Mouse (Mus musculus) heart, embryonic 15.5 days (tissue): ENCODE measurements around the gene Sh3pxd2a. TPM values are rescaled to one million over a fixed set of nuclear protein-coding genes. Genes with fewer than 3 reads are reported as not detected.

Source experiments
- ATAC-seq: fragments of 200-750 bp; cut with Nextera tagmentation; replicated peaks from 2 replicates; pipeline ENCODE4 v1.8.0; 2017; ENCODE audit warnings: low read depth, moderate TSS enrichment; ENCODE audit not compliant: insufficient number of reproducible peaks, insufficient read depth, low FRiP score
- H3K27ac ChIP-seq: fragments of 300-500 bp; sonication (generic); 2 replicates; pipeline ENCODE4 v1.5.1; 2015; ENCODE audit warnings: mild to moderate bottlenecking, inconsistent platforms
- H3K27me3 ChIP-seq: fragments of 300-500 bp; sonication (generic); 2 replicates; pipeline ENCODE4 v1.6.1; 2015; ENCODE audit warnings: inconsistent platforms
- H3K36me3 ChIP-seq: fragments of 300-500 bp; sonication (generic); 2 replicates; pipeline ENCODE4 v1.6.1; 2015; ENCODE audit warnings: mild to moderate bottlenecking, inconsistent platforms
- H3K4me1 ChIP-seq: fragments of 300-500 bp; sonication (generic); replicated peaks from 2 replicates; pipeline ENCODE4 v1.6.1; 2015; ENCODE audit warnings: inconsistent platforms
- H3K4me2 ChIP-seq: fragments of 300-500 bp; sonication (generic); 2 replicates; pipeline ENCODE4 v1.6.1; 2015; ENCODE audit warnings: inconsistent platforms, mild to moderate bottlenecking, moderate library complexity
- H3K4me3 ChIP-seq: fragments of 300-500 bp; sonication (generic); 2 replicates; pipeline ENCODE4 v1.5.1; 2015; ENCODE audit warnings: mild to moderate bottlenecking, inconsistent platforms
- H3K9ac ChIP-seq: fragments of 300-500 bp; sonication (generic); 2 replicates; pipeline ENCODE4 v1.6.1; 2015; ENCODE audit warnings: mild to moderate bottlenecking, inconsistent platforms
- H3K9me3 ChIP-seq: fragments of 300-500 bp; sonication (generic); replicated peaks from 2 replicates; pipeline ENCODE4 v1.6.1; 2016; ENCODE audit warnings: inconsistent platforms
- WGBS: fragments of 180-500 bp; shearing (Covaris S2); methylation state at CpG from one replicate; pipeline ENCODE4 v1.1.7; 2015; ENCODE audit warnings: mixed read lengths; 5-methylcytosine and 5-hydroxymethylcytosine counted together
- polyA plus RNA-seq: library from polyadenylated mRNA; unstranded; fragments of >200 nt; fragmentation: Nextera tagmentation; extraction: Ambion mirVana; gene quantifications from 2 replicates; pipeline ENCODE4 v1.2.1, GENCODE M21; 2015

Sh3pxd2a gene
- polyA plus RNA-seq, 1 experiment from 2014 or later = 5.3 TPM

GRCm38 (mm10) chr19:47225791-47226190 lies 238.4 kb downstream of the Sh3pxd2a start:
- H3K27ac ChIP-seq = no peak overlapping the region
- H3K4me3 ChIP-seq = no peak overlapping the region
- H3K36me3 ChIP-seq = no peaks in the 10 kb centered on the region
- 85% methylated on average over 5 of the region's 5 CpGs for WGBS
- ATAC-seq = no peak
- peaks cover 17% of the 10 kb centered on the region for H3K4me1 ChIP-seq
- H3K9ac ChIP-seq = no peak overlapping the region
- H3K27me3 ChIP-seq = no peaks in the 10 kb centered on the region
- no peak overlapping the region for H3K4me2 ChIP-seq
- H3K9me3 ChIP-seq = no peaks in the 10 kb centered on the region

GRCm38 (mm10) chr19:47224743-47225142 lies 239.5 kb downstream of the Sh3pxd2a start:
- peaks cover 17% of the 10 kb centered on the region for H3K4me1 ChIP-seq
- no peak overlapping the region for H3K4me2 ChIP-seq
- H3K9me3 ChIP-seq = no peaks in the 10 kb centered on the region
- 75% methylated on average over 4 of the region's 4 CpGs for WGBS
- H3K27me3 ChIP-seq = no peaks in the 10 kb centered on the region
- H3K36me3 ChIP-seq = no peaks in the 10 kb centered on the region
- H3K27ac ChIP-seq = no peak overlapping the region
- H3K9ac ChIP-seq = no peak overlapping the region
- no peak overlapping the region for H3K4me3 ChIP-seq
- no peak for ATAC-seq

GRCm38 (mm10) chr19:47222841-47223557 lies 241.2 kb downstream of the Sh3pxd2a start:
- Histone ChIP-seq H3K4me2 (no peak overlapping the region), H3K9ac (no peak overlapping the region), H3K4me3 (no peak overlapping the region), H3K36me3 (no peaks in the 10 kb centered on the region), H3K27ac (no peak overlapping the region), H3K27me3 (no peaks in the 10 kb centered on the region), H3K9me3 (no peaks in the 10 kb centered on the region), H3K4me1 (0 out of 2 replicates have a peak, but pooled peaks cover 2% of the 10 kb centered on the region)
- 45% methylated on average over 15 of the region's 15 CpGs for WGBS
- no peak for ATAC-seq

- WGBS = 84% methylated on average over 8 of the region's 8 CpGs
- ATAC-seq = no peak
Measured at GRCm38 (mm10) chr19:47222154-47222840, 241.9 kb downstream of the Sh3pxd2a start.

GRCm38 (mm10) chr19:47221500-47222153 lies 242.6 kb downstream of the Sh3pxd2a start:
- 69% methylated on average over 7 of the region's 7 CpGs for WGBS
- no peak overlapping the region for H3K4me2 ChIP-seq
- H3K9me3 ChIP-seq = no peaks in the 10 kb centered on the region
- H3K27ac ChIP-seq = no peak overlapping the region
- H3K36me3 ChIP-seq = no peaks in the 10 kb centered on the region
- no peaks in the 10 kb centered on the region for H3K27me3 ChIP-seq
- H3K9ac ChIP-seq = no peak overlapping the region
- ATAC-seq = no peak
- 0 out of 2 replicates have a peak, but pooled peaks cover 2% of the 10 kb centered on the region for H3K4me1 ChIP-seq
- no peak overlapping the region for H3K4me3 ChIP-seq

More at GRCm38 (mm10) chr19:47222154-47222840, 241.9 kb downstream of the Sh3pxd2a start:
- no peak overlapping the region for H3K4me3 ChIP-seq
- H3K27ac ChIP-seq = no peak overlapping the region
- no peak overlapping the region for H3K9ac ChIP-seq
- no peaks in the 10 kb centered on the region for H3K27me3 ChIP-seq
- no peak overlapping the region for H3K4me2 ChIP-seq
- 0 out of 2 replicates have a peak, but pooled peaks cover 2% of the 10 kb centered on the region for H3K4me1 ChIP-seq
- H3K9me3 ChIP-seq = no peaks in the 10 kb centered on the region
- H3K36me3 ChIP-seq = no peaks in the 10 kb centered on the region

- Histone ChIP-seq H3K9me3 (no peaks in the 10 kb centered on the region), H3K4me2 (no peak overlapping the region), H3K4me3 (no peak overlapping the region), H3K9ac (no peak overlapping the region), H3K27ac (no peak overlapping the region), H3K27me3 (no peaks in the 10 kb centered on the region), H3K4me1 (0 out of 2 replicates have a peak, but pooled peaks cover 2% of the 10 kb centered on the region), H3K36me3 (no peaks in the 10 kb centered on the region)
- no peak for ATAC-seq
- WGBS = 83% methylated on average over 4 of the region's 4 CpGs
Measured at GRCm38 (mm10) chr19:47221006-47221405, 243.2 kb downstream of the Sh3pxd2a start.

- Histone ChIP-seq H3K27me3 (no peaks in the 10 kb centered on the region), H3K36me3 (no peaks in the 10 kb centered on the region), H3K4me1 (0 out of 2 replicates have a peak, but pooled peaks cover 2% of the 10 kb centered on the region), H3K4me3 (no peak overlapping the region), H3K9ac (no peak overlapping the region), H3K9me3 (no peaks in the 10 kb centered on the region), H3K4me2 (no peak overlapping the region), H3K27ac (no peak overlapping the region)
- 90% methylated on average over 2 of the region's 2 CpGs for WGBS
- ATAC-seq = no peak
Measured at GRCm38 (mm10) chr19:47220232-47220631, 244.0 kb downstream of the Sh3pxd2a start.

GRCm38 (mm10) chr19:47219622-47220021 lies 244.6 kb downstream of the Sh3pxd2a start:
- WGBS = 66% methylated on average over 4 of the region's 4 CpGs

GRCm38 (mm10) chr19:47216766-47217165 lies 247.4 kb downstream of the Sh3pxd2a start:
- H3K27me3 ChIP-seq = no peaks in the 10 kb centered on the region
- H3K9ac ChIP-seq = no peak overlapping the region
- H3K4me2 ChIP-seq = no peak overlapping the region
- no peak overlapping the region for H3K4me3 ChIP-seq
- H3K36me3 ChIP-seq = no peaks in the 10 kb centered on the region
- H3K9me3 ChIP-seq = no peaks in the 10 kb centered on the region
- H3K27ac ChIP-seq = no peak overlapping the region
- H3K4me1 ChIP-seq = no peaks in the 10 kb centered on the region
- 81% methylated on average over 5 of the region's 5 CpGs for WGBS
- ATAC-seq = no peak

More at GRCm38 (mm10) chr19:47219622-47220021, 244.6 kb downstream of the Sh3pxd2a start:
- ATAC-seq = no peak
- Histone ChIP-seq H3K36me3 (no peaks in the 10 kb centered on the region), H3K9me3 (no peaks in the 10 kb centered on the region), H3K4me3 (no peak overlapping the region), H3K4me2 (no peak overlapping the region), H3K27me3 (no peaks in the 10 kb centered on the region), H3K9ac (no peak overlapping the region), H3K4me1 (0 out of 2 replicates have a peak, but pooled peaks cover 2% of the 10 kb centered on the region), H3K27ac (no peak overlapping the region)

GRCm38 (mm10) chr19:47213470-47213869 lies 250.7 kb downstream of the Sh3pxd2a start:
- no peak overlapping the region for H3K4me3 ChIP-seq
- H3K36me3 ChIP-seq = no peaks in the 10 kb centered on the region
- no peaks in the 10 kb centered on the region for H3K9me3 ChIP-seq
- H3K27ac ChIP-seq = no peak overlapping the region
- H3K27me3 ChIP-seq = no peaks in the 10 kb centered on the region
- no peak overlapping the region for H3K9ac ChIP-seq
- ATAC-seq = no peak
- H3K4me1 ChIP-seq = no peaks in the 10 kb centered on the region
- WGBS = 33% methylated on average over 1 of the region's 1 CpGs
- H3K4me2 ChIP-seq = no peak overlapping the region

GRCm38 (mm10) chr19:47212401-47212800 lies 251.8 kb downstream of the Sh3pxd2a start:
- WGBS = 81% methylated on average over 7 of the region's 7 CpGs
- no peak overlapping the region for H3K4me2 ChIP-seq
- no peaks in the 10 kb centered on the region for H3K4me1 ChIP-seq
- no peaks in the 10 kb centered on the region for H3K27me3 ChIP-seq
- H3K9ac ChIP-seq = no peak overlapping the region
- ATAC-seq = no peak
- no peak overlapping the region for H3K27ac ChIP-seq
- no peaks in the 10 kb centered on the region for H3K9me3 ChIP-seq
- H3K36me3 ChIP-seq = no peaks in the 10 kb centered on the region
- H3K4me3 ChIP-seq = no peak overlapping the region
